Mouse (Mus musculus): ENCODE results near the gene Fam189a2.

GRCm38 (mm10) chr19:23960275-23960674 is 70.5 kb downstream of the Fam189a2 start:
- TF ChIP-seq CTCF (IDR thresholded peaks at IDR 0.05; ENCODE audit: low read depth, low read length) (no peak), POLR2AphosphoS5 (IDR thresholded peaks at IDR 0.05; ENCODE audit: insufficient replicate concordance, low read depth, low read length) (no peak), GATA1 (IDR thresholded peaks at IDR 0.05; ENCODE audit: borderline replicate concordance, low read length) (no peak)
